Mouse (Mus musculus): Measurements from ENCODE around the gene Pigu. TPM values are rescaled to one million over a fixed set of nuclear protein-coding genes. Genes with fewer than 3 reads are reported as not detected.

The Pigu gene
- polyA plus RNA-seq, 1 experiment from 2014 or later = 22.1 TPM

GRCm38 (mm10) chr2:155320596-155320995 is 36.6 kb downstream of the Pigu start:
- H3K9me3 ChIP-seq (replicated peaks; ENCODE audit: control insufficient read depth, low read length) = no peaks in the 10 kb centered on the region
- 56% methylated on average over 5 of the region's 5 CpGs for WGBS (ENCODE audit: insufficient replicate concordance)
- H3K4me2 ChIP-seq (ENCODE audit: low read depth, low read length) = no peak overlapping the region
- H3K4me3 ChIP-seq (ENCODE audit: low read depth, low read length) = no peak overlapping the region
- no peak overlapping the region for H3K9ac ChIP-seq (ENCODE audit: low read depth, low read length)
- H3K27ac ChIP-seq (ENCODE audit: low read length) = no peak overlapping the region
- no peaks in the 10 kb centered on the region for H3K27me3 ChIP-seq (ENCODE audit: control insufficient read depth, insufficient read depth, low read depth, low read length)
- no peaks in the 10 kb centered on the region; the same call in 1 of the 2 replicates for H3K4me1 ChIP-seq (ENCODE audit: control insufficient read depth, low read depth, low read length)
- no peak for ATAC-seq (ENCODE audit: low read depth)
- no peaks in the 10 kb centered on the region for H3K36me3 ChIP-seq (ENCODE audit: control insufficient read depth, insufficient read depth)

DNA sequence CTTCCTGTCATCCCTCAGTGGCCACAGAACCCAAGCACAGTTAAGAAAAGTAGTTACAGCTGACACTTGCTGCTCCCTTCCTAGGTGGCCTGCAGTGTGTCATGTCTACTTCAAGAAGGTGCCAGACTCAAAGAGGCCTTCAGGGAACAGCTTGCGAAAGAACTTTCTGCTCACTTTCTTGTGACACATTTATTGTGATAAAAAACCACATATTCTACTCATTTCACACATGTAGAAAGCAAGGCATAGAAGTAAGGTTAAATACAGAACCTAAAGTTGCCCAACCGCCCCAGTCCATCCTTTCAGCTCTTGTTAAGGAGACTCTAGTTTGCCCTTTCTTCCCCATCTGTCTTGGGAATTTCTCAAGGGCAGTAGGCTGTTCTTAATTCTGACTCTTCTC is 38.6 kb downstream of the Pigu start:
- Histone ChIP-seq H3K4me1 (ENCODE audit: control insufficient read depth, low read depth, low read length) (no peaks in the 10 kb centered on the region; the same call in 1 of the 2 replicates), H3K27ac (ENCODE audit: low read length) (no peak overlapping the region), H3K9ac (ENCODE audit: low read depth, low read length) (no peak overlapping the region), H3K9me3 (replicated peaks; ENCODE audit: control insufficient read depth, low read length) (no peaks in the 10 kb centered on the region), H3K4me2 (ENCODE audit: low read depth, low read length) (no peak overlapping the region), H3K4me3 (ENCODE audit: low read depth, low read length) (no peak overlapping the region), H3K36me3 (ENCODE audit: control insufficient read depth, insufficient read depth) (peaks cover 2% of the 10 kb centered on the region; the same call in 1 of the 2 replicates), H3K27me3 (ENCODE audit: control insufficient read depth, insufficient read depth, low read depth, low read length) (no peaks in the 10 kb centered on the region)
- ATAC-seq (ENCODE audit: low read depth) = no peak
- 78% methylated on average over 2 of the region's 2 CpGs for WGBS (ENCODE audit: insufficient replicate concordance)

DNA sequence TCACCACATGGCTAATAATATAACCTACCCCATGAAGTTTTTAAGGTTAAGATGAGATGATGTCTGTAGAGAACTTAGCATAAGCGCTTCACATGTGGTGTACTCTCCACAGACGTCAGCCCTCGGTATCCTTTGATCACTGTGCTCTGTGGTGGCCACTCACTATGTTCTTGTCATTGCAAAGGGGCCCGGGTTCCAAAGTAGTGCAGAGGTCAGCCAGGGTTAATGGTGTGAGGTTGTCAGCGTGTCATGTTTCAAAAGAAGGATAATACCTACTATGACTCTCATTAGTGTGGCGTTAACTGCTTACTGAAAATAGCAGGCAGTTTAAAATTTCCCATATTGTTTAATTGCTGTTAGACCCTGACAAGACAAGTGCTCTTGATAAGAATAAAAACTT is 43.6 kb downstream of the Pigu start:
- no peak for ATAC-seq (ENCODE audit: low read depth)
- H3K27ac ChIP-seq (ENCODE audit: low read length) = no peak overlapping the region
- H3K4me2 ChIP-seq (ENCODE audit: low read depth, low read length) = no peak overlapping the region
- H3K9me3 ChIP-seq (replicated peaks; ENCODE audit: control insufficient read depth, low read length) = no peaks in the 10 kb centered on the region
- no peak overlapping the region for H3K9ac ChIP-seq (ENCODE audit: low read depth, low read length)
- H3K36me3 ChIP-seq (ENCODE audit: control insufficient read depth, insufficient read depth) = peaks cover 7% of the 10 kb centered on the region; the same call in 1 of the 2 replicates
- WGBS (ENCODE audit: insufficient replicate concordance) = 80% methylated on average over 6 of the region's 6 CpGs
- no peaks in the 10 kb centered on the region; the same call in 1 of the 2 replicates for H3K4me1 ChIP-seq (ENCODE audit: control insufficient read depth, low read depth, low read length)
- H3K27me3 ChIP-seq (ENCODE audit: control insufficient read depth, insufficient read depth, low read depth, low read length) = no peaks in the 10 kb centered on the region
- no peak overlapping the region for H3K4me3 ChIP-seq (ENCODE audit: low read depth, low read length)

DNA sequence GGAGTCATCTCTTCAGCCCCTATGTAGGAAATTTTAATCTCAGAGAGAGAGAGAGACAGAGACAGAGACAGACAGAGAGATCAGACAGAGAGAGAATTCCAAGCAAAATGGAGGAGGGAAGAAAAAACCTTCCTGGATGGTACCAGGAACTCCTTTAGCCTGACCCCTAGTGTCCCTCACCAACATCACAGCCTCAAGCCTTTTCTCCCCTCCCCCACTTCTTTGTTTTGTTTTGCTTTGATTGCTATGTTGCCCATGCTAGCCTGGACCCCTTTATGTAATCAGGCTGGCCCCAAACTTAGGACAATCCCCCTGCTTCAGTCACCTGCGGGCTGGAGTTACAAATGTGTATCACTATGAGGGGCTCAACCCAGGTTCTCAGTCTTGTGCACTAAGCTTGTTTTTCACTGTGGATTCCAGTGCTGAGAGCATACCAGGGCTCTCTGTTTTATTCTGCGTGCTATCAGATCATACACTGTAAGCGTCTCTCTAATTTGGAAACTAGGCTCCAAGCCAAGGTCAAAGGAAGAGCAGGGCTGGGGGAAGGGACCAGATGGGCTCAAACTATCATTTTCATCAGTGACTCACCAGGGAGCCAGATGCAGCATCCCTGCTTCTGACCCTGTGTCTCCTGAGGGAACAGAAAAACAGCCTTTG is 48.2 kb downstream of the Pigu start:
- Histone ChIP-seq H3K9ac (ENCODE audit: low read depth, low read length) (no peak overlapping the region), H3K36me3 (ENCODE audit: control insufficient read depth, insufficient read depth) (peaks cover 7% of the 10 kb centered on the region; the same call in 1 of the 2 replicates), H3K4me1 (ENCODE audit: control insufficient read depth, low read depth, low read length) (no peaks in the 10 kb centered on the region), H3K27me3 (ENCODE audit: control insufficient read depth, insufficient read depth, low read depth, low read length) (no peaks in the 10 kb centered on the region), H3K4me3 (ENCODE audit: low read depth, low read length) (no peak overlapping the region), H3K9me3 (replicated peaks; ENCODE audit: control insufficient read depth, low read length) (no peaks in the 10 kb centered on the region), H3K4me2 (ENCODE audit: low read depth, low read length) (no peak overlapping the region), H3K27ac (ENCODE audit: low read length) (no peak overlapping the region)
- no peak for ATAC-seq (ENCODE audit: low read depth)
- 59% methylated on average over 3 of the region's 3 CpGs for WGBS (ENCODE audit: insufficient replicate concordance)

DNA sequence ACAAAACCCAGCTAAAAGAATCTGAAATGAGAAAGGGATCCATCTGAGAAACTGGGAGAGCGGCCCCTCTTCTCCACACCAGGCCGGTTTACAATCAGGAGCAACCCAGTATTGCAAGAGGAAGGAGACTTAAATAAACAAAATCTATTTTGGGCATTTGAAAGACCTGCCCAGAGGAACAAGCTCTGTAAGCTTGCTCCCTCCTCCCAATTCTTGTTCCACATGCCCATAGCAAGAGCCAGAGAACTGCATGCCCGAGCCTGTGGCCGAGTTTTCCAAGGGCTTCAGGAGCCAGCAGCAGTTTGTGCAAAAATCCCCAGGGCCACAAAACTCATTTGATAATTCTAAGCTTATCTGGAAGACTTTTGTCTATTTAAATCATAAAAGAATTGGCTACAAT is 57.7 kb downstream of the Pigu start:
- 65% methylated on average over 4 of the region's 4 CpGs for WGBS (ENCODE audit: insufficient replicate concordance)
- ATAC-seq (ENCODE audit: low read depth) = no peak
- Histone ChIP-seq H3K27ac (ENCODE audit: low read length) (no peak overlapping the region), H3K4me3 (ENCODE audit: low read depth, low read length) (no peak overlapping the region), H3K4me2 (ENCODE audit: low read depth, low read length) (no peak overlapping the region), H3K36me3 (ENCODE audit: control insufficient read depth, insufficient read depth) (peaks cover 4% of the 10 kb centered on the region), H3K9me3 (replicated peaks; ENCODE audit: control insufficient read depth, low read length) (no peaks in the 10 kb centered on the region), H3K27me3 (ENCODE audit: control insufficient read depth, insufficient read depth, low read depth, low read length) (no peaks in the 10 kb centered on the region), H3K9ac (ENCODE audit: low read depth, low read length) (no peak overlapping the region), H3K4me1 (ENCODE audit: control insufficient read depth, low read depth, low read length) (no peaks in the 10 kb centered on the region; the same call in 1 of the 2 replicates)

GRCm38 (mm10) chr2:155295453-155295852 is 61.8 kb downstream of the Pigu start:
- H3K9me3 ChIP-seq (replicated peaks; ENCODE audit: control insufficient read depth, low read length) = no peaks in the 10 kb centered on the region
- H3K9ac ChIP-seq (ENCODE audit: low read depth, low read length) = no peak overlapping the region
- H3K27me3 ChIP-seq (ENCODE audit: control insufficient read depth, insufficient read depth, low read depth, low read length) = no peaks in the 10 kb centered on the region
- peaks cover 6% of the 10 kb centered on the region for H3K36me3 ChIP-seq (ENCODE audit: control insufficient read depth, insufficient read depth)
- no peak for ATAC-seq (ENCODE audit: low read depth)
- H3K4me1 ChIP-seq (ENCODE audit: control insufficient read depth, low read depth, low read length) = no peaks in the 10 kb centered on the region; the same call in 1 of the 2 replicates
- no peak overlapping the region for H3K4me3 ChIP-seq (ENCODE audit: low read depth, low read length)
- no peak overlapping the region for H3K27ac ChIP-seq (ENCODE audit: low read length)
- 78% methylated on average over 6 of the region's 6 CpGs for WGBS (ENCODE audit: insufficient replicate concordance)
- H3K4me2 ChIP-seq (ENCODE audit: low read depth, low read length) = no peak overlapping the region

GRCm38 (mm10) chr2:155293946-155294345 is 63.3 kb downstream of the Pigu start:
- no peak for ATAC-seq (ENCODE audit: low read depth)
- no peak overlapping the region for H3K9ac ChIP-seq (ENCODE audit: low read depth, low read length)
- no peak overlapping the region for H3K27ac ChIP-seq (ENCODE audit: low read length)
- 76% methylated on average over 4 of the region's 4 CpGs for WGBS (ENCODE audit: insufficient replicate concordance)
- peaks cover 6% of the 10 kb centered on the region for H3K36me3 ChIP-seq (ENCODE audit: control insufficient read depth, insufficient read depth)
- H3K27me3 ChIP-seq (ENCODE audit: control insufficient read depth, insufficient read depth, low read depth, low read length) = no peaks in the 10 kb centered on the region
- H3K4me3 ChIP-seq (ENCODE audit: low read depth, low read length) = no peak overlapping the region
- no peak overlapping the region for H3K4me2 ChIP-seq (ENCODE audit: low read depth, low read length)
- H3K4me1 ChIP-seq (ENCODE audit: control insufficient read depth, low read depth, low read length) = no peaks in the 10 kb centered on the region
- no peaks in the 10 kb centered on the region for H3K9me3 ChIP-seq (replicated peaks; ENCODE audit: control insufficient read depth, low read length)

DNA sequence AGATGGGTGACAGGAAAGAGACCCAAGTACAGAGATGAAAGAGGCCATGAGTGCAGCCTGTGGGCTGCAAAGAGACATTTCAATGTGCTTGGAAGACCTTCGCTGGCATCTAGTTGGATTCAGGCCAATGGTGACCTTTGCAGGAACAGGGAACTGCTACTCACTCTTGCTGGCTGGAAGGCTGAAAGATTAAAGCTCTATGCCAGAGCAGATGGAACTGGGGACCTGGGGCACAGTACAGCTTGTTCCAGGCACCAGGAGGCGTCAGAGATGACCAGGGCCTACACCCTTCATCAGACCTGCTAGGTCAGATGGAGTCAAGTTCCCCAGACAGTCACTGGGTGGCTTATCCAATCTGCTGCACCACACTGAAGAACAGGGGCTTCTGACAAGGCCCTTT is 63.8 kb downstream of the Pigu start:
- H3K9ac ChIP-seq (ENCODE audit: low read depth, low read length) = no peak overlapping the region
- H3K9me3 ChIP-seq (replicated peaks; ENCODE audit: control insufficient read depth, low read length) = no peaks in the 10 kb centered on the region
- H3K4me3 ChIP-seq (ENCODE audit: low read depth, low read length) = no peak overlapping the region
- WGBS (ENCODE audit: insufficient replicate concordance) = 79% methylated on average over 2 of the region's 2 CpGs
- no peak overlapping the region for H3K4me2 ChIP-seq (ENCODE audit: low read depth, low read length)
- H3K36me3 ChIP-seq (ENCODE audit: control insufficient read depth, insufficient read depth) = peaks cover 6% of the 10 kb centered on the region
- no peaks in the 10 kb centered on the region for H3K27me3 ChIP-seq (ENCODE audit: control insufficient read depth, insufficient read depth, low read depth, low read length)
- no peaks in the 10 kb centered on the region for H3K4me1 ChIP-seq (ENCODE audit: control insufficient read depth, low read depth, low read length)
- no peak for ATAC-seq (ENCODE audit: low read depth)
- no peak overlapping the region for H3K27ac ChIP-seq (ENCODE audit: low read length)

- no peak overlapping the region for H3K4me2 ChIP-seq (ENCODE audit: low read depth, low read length)
- H3K4me3 ChIP-seq (ENCODE audit: low read depth, low read length) = no peak overlapping the region
- no peak overlapping the region for H3K9ac ChIP-seq (ENCODE audit: low read depth, low read length)
- peaks cover 2% of the 10 kb centered on the region; the same call in 1 of the 2 replicates for H3K36me3 ChIP-seq (ENCODE audit: control insufficient read depth, insufficient read depth)
- 83% methylated on average over 8 of the region's 8 CpGs for WGBS (ENCODE audit: insufficient replicate concordance)
- no peak for ATAC-seq (ENCODE audit: low read depth)
- no peaks in the 10 kb centered on the region for H3K4me1 ChIP-seq (ENCODE audit: control insufficient read depth, low read depth, low read length)
- no peaks in the 10 kb centered on the region for H3K27me3 ChIP-seq (ENCODE audit: control insufficient read depth, insufficient read depth, low read depth, low read length)
- no peaks in the 10 kb centered on the region for H3K9me3 ChIP-seq (replicated peaks; ENCODE audit: control insufficient read depth, low read length)
- H3K27ac ChIP-seq (ENCODE audit: low read length) = no peak overlapping the region
These were observed 67.2 kb downstream of the Pigu start for GRCm38 (mm10) chr2:155290066-155290465.

Measured in liver, embryonic 16.5 days (tissue).